Mouse (Mus musculus): ENCODE measurements around the gene Dkk3. TPM values are rescaled to one million over a fixed set of nuclear protein-coding genes. Genes with fewer than 3 reads are reported as not detected.

Dkk3 gene
- polyA plus RNA-seq (2015; fragmentation: Nextera tagmentation; extraction: Ambion mirVana) = 26.1 and 26.7 TPM in 2 replicates

GRCm38 (mm10) chr7:112158942-112159341 lies at the start of gene Dkk3:
TSS of gene Dkk3 (minus strand) at chr7:112159057.
- H3K4me1 ChIP-seq (ENCODE audit: control insufficient read depth, insufficient read depth, low read length) = peaks cover 16% of the 10 kb centered on the region
- peak within 1 kb of the TSS; percentile 55 for H3K4me3 ChIP-seq (ENCODE audit: low read length)
- WGBS = 5% methylated on average over 21 of the region's 21 CpGs
- peak; percentile 51 for ATAC-seq
- H3K36me3 ChIP-seq (ENCODE audit: control insufficient read depth, insufficient read depth, low read length) = no peaks in the 10 kb centered on the region
- no peaks in the 10 kb centered on the region for H3K27me3 ChIP-seq (replicated peaks; ENCODE audit: control insufficient read depth, insufficient read depth, low read length)
- H3K4me2 ChIP-seq (ENCODE audit: low read depth, low read length) = peak within 1 kb of the TSS; percentile 63
- H3K9ac ChIP-seq (ENCODE audit: low read depth, low read length) = peak within 1 kb of the TSS; percentile 70
- H3K9me3 ChIP-seq (ENCODE audit: control insufficient read depth, low read length) = no peaks in the 10 kb centered on the region
- peak within 1 kb of the TSS; percentile 73 for H3K27ac ChIP-seq (ENCODE audit: low read length)

GRCm38 (mm10) chr7:112207717-112208116 lies 48.9 kb upstream of the Dkk3 start:
- H3K27ac ChIP-seq (ENCODE audit: low read length) = no peak overlapping the region
- H3K4me2 ChIP-seq (ENCODE audit: low read depth, low read length) = no peak overlapping the region
- no peaks in the 10 kb centered on the region for H3K9me3 ChIP-seq (ENCODE audit: control insufficient read depth, low read length)
- ATAC-seq = no peak
- H3K4me3 ChIP-seq (ENCODE audit: low read length) = no peak overlapping the region
- 92% methylated on average over 6 of the region's 6 CpGs for WGBS
- no peaks in the 10 kb centered on the region for H3K36me3 ChIP-seq (ENCODE audit: control insufficient read depth, insufficient read depth, low read length)
- peaks cover 28% of the 10 kb centered on the region for H3K4me1 ChIP-seq (ENCODE audit: control insufficient read depth, insufficient read depth, low read length)
- no peak overlapping the region for H3K9ac ChIP-seq (ENCODE audit: low read depth, low read length)
- no peaks in the 10 kb centered on the region for H3K27me3 ChIP-seq (replicated peaks; ENCODE audit: control insufficient read depth, insufficient read depth, low read length)

GRCm38 (mm10) chr7:112205513-112205912 lies 46.7 kb upstream of the Dkk3 start:
- H3K9ac ChIP-seq (ENCODE audit: low read depth, low read length) = no peak overlapping the region
- no peak overlapping the region for H3K4me2 ChIP-seq (ENCODE audit: low read depth, low read length)
- no peak for ATAC-seq
- H3K27ac ChIP-seq (ENCODE audit: low read length) = no peak overlapping the region
- no peaks in the 10 kb centered on the region for H3K9me3 ChIP-seq (ENCODE audit: control insufficient read depth, low read length)
- WGBS = 89% methylated on average over 6 of the region's 6 CpGs
- H3K27me3 ChIP-seq (replicated peaks; ENCODE audit: control insufficient read depth, insufficient read depth, low read length) = no peaks in the 10 kb centered on the region
- H3K36me3 ChIP-seq (ENCODE audit: control insufficient read depth, insufficient read depth, low read length) = no peaks in the 10 kb centered on the region
- no peak overlapping the region for H3K4me3 ChIP-seq (ENCODE audit: low read length)
- H3K4me1 ChIP-seq (ENCODE audit: control insufficient read depth, insufficient read depth, low read length) = peaks cover 25% of the 10 kb centered on the region

- Histone ChIP-seq H3K4me2 (ENCODE audit: low read depth, low read length) (no peak overlapping the region), H3K4me3 (ENCODE audit: low read length) (no peak overlapping the region), H3K9ac (ENCODE audit: low read depth, low read length) (0 out of 2 replicates have a peak overlapping the region, but pooled peaks have one; percentile 10), H3K27ac (ENCODE audit: low read length) (peak overlapping the region; percentile 68), H3K27me3 (replicated peaks; ENCODE audit: control insufficient read depth, insufficient read depth, low read length) (no peaks in the 10 kb centered on the region), H3K9me3 (ENCODE audit: control insufficient read depth, low read length) (no peaks in the 10 kb centered on the region), H3K36me3 (ENCODE audit: control insufficient read depth, insufficient read depth, low read length) (no peaks in the 10 kb centered on the region), H3K4me1 (ENCODE audit: control insufficient read depth, insufficient read depth, low read length) (peaks cover 23% of the 10 kb centered on the region)
- ATAC-seq = no peak
- 35% methylated on average over 6 of the region's 6 CpGs for WGBS
Measured at GRCm38 (mm10) chr7:112204380-112204963, 45.6 kb upstream of the Dkk3 start.

- H3K27ac ChIP-seq (ENCODE audit: low read length) = peak overlapping the region; percentile 68
- ATAC-seq = no peak
- H3K4me2 ChIP-seq (ENCODE audit: low read depth, low read length) = no peak overlapping the region
Measured at GRCm38 (mm10) chr7:112203937-112204336, 45.1 kb upstream of the Dkk3 start.

GRCm38 (mm10) chr7:112202843-112203242 lies 44.0 kb upstream of the Dkk3 start:
- H3K4me3 ChIP-seq (ENCODE audit: low read length) = no peak overlapping the region
- H3K36me3 ChIP-seq (ENCODE audit: control insufficient read depth, insufficient read depth, low read length) = no peaks in the 10 kb centered on the region
- no peak overlapping the region for H3K9ac ChIP-seq (ENCODE audit: low read depth, low read length)
- whole genome bisulfite sequencing = 70% methylated on average over 5 of the region's 5 CpGs
- H3K4me1 ChIP-seq (ENCODE audit: control insufficient read depth, insufficient read depth, low read length) = peaks cover 11% of the 10 kb centered on the region
- no peak for ATAC-seq
- H3K4me2 ChIP-seq (ENCODE audit: low read depth, low read length) = no peak overlapping the region
- no peaks in the 10 kb centered on the region for H3K27me3 ChIP-seq (replicated peaks; ENCODE audit: control insufficient read depth, insufficient read depth, low read length)
- no peaks in the 10 kb centered on the region for H3K9me3 ChIP-seq (ENCODE audit: control insufficient read depth, low read length)
- no peak overlapping the region for H3K27ac ChIP-seq (ENCODE audit: low read length)

More at GRCm38 (mm10) chr7:112203937-112204336, 45.1 kb upstream of the Dkk3 start:
- H3K27me3 ChIP-seq (replicated peaks; ENCODE audit: control insufficient read depth, insufficient read depth, low read length) = no peaks in the 10 kb centered on the region
- no peaks in the 10 kb centered on the region for H3K36me3 ChIP-seq (ENCODE audit: control insufficient read depth, insufficient read depth, low read length)
- 66% methylated on average over 5 of the region's 5 CpGs for WGBS
- no peaks in the 10 kb centered on the region for H3K9me3 ChIP-seq (ENCODE audit: control insufficient read depth, low read length)
- peaks cover 18% of the 10 kb centered on the region for H3K4me1 ChIP-seq (ENCODE audit: control insufficient read depth, insufficient read depth, low read length)
- H3K4me3 ChIP-seq (ENCODE audit: low read length) = no peak overlapping the region
- no peak overlapping the region for H3K9ac ChIP-seq (ENCODE audit: low read depth, low read length)

GRCm38 (mm10) chr7:112202194-112202593 lies 43.3 kb upstream of the Dkk3 start:
- H3K4me1 ChIP-seq (ENCODE audit: control insufficient read depth, insufficient read depth, low read length) = peaks cover 7% of the 10 kb centered on the region
- H3K4me3 ChIP-seq (ENCODE audit: low read length) = no peak overlapping the region
- no peaks in the 10 kb centered on the region for H3K9me3 ChIP-seq (ENCODE audit: control insufficient read depth, low read length)
- no peak overlapping the region for H3K9ac ChIP-seq (ENCODE audit: low read depth, low read length)
- no peaks in the 10 kb centered on the region for H3K27me3 ChIP-seq (replicated peaks; ENCODE audit: control insufficient read depth, insufficient read depth, low read length)
- no peak overlapping the region for H3K4me2 ChIP-seq (ENCODE audit: low read depth, low read length)
- peak; percentile 80 for ATAC-seq
- WGBS = 35% methylated on average over 4 of the region's 4 CpGs
- H3K36me3 ChIP-seq (ENCODE audit: control insufficient read depth, insufficient read depth, low read length) = no peaks in the 10 kb centered on the region
- H3K27ac ChIP-seq (ENCODE audit: low read length) = no peak overlapping the region

GRCm38 (mm10) chr7:112200761-112201160 lies 41.9 kb upstream of the Dkk3 start:
- H3K27me3 ChIP-seq (replicated peaks; ENCODE audit: control insufficient read depth, insufficient read depth, low read length) = no peaks in the 10 kb centered on the region
- WGBS = 51% methylated on average over 4 of the region's 4 CpGs
- ATAC-seq = no peak
- no peak overlapping the region for H3K4me3 ChIP-seq (ENCODE audit: low read length)
- no peak overlapping the region for H3K9ac ChIP-seq (ENCODE audit: low read depth, low read length)
- no peaks in the 10 kb centered on the region for H3K36me3 ChIP-seq (ENCODE audit: control insufficient read depth, insufficient read depth, low read length)
- no peaks in the 10 kb centered on the region for H3K9me3 ChIP-seq (ENCODE audit: control insufficient read depth, low read length)
- H3K4me1 ChIP-seq (ENCODE audit: control insufficient read depth, insufficient read depth, low read length) = peaks cover 7% of the 10 kb centered on the region
- H3K27ac ChIP-seq (ENCODE audit: low read length) = no peak overlapping the region
- no peak overlapping the region for H3K4me2 ChIP-seq (ENCODE audit: low read depth, low read length)

GRCm38 (mm10) chr7:112199343-112199742 lies 40.5 kb upstream of the Dkk3 start:
- peaks cover 3% of the 10 kb centered on the region for H3K4me1 ChIP-seq (ENCODE audit: control insufficient read depth, insufficient read depth, low read length)
- no peaks in the 10 kb centered on the region for H3K36me3 ChIP-seq (ENCODE audit: control insufficient read depth, insufficient read depth, low read length)
- no peak overlapping the region for H3K4me2 ChIP-seq (ENCODE audit: low read depth, low read length)
- no peak for ATAC-seq
- 77% methylated on average over 3 of the region's 3 CpGs for WGBS
- H3K27ac ChIP-seq (ENCODE audit: low read length) = no peak overlapping the region
- no peaks in the 10 kb centered on the region for H3K27me3 ChIP-seq (replicated peaks; ENCODE audit: control insufficient read depth, insufficient read depth, low read length)
- no peak overlapping the region for H3K9ac ChIP-seq (ENCODE audit: low read depth, low read length)
- H3K9me3 ChIP-seq (ENCODE audit: control insufficient read depth, low read length) = no peaks in the 10 kb centered on the region
- H3K4me3 ChIP-seq (ENCODE audit: low read length) = no peak overlapping the region

GRCm38 (mm10) chr7:112197461-112197860 lies 38.6 kb upstream of the Dkk3 start:
- no peak overlapping the region for H3K4me3 ChIP-seq (ENCODE audit: low read length)
- WGBS = 79% methylated on average over 8 of the region's 8 CpGs

More at GRCm38 (mm10) chr7:112197461-112197860, 38.6 kb upstream of the Dkk3 start:
- no peaks in the 10 kb centered on the region for H3K27me3 ChIP-seq (replicated peaks; ENCODE audit: control insufficient read depth, insufficient read depth, low read length)
- H3K9ac ChIP-seq (ENCODE audit: low read depth, low read length) = no peak overlapping the region
- no peaks in the 10 kb centered on the region for H3K36me3 ChIP-seq (ENCODE audit: control insufficient read depth, insufficient read depth, low read length)
- no peaks in the 10 kb centered on the region for H3K9me3 ChIP-seq (ENCODE audit: control insufficient read depth, low read length)
- no peak overlapping the region for H3K27ac ChIP-seq (ENCODE audit: low read length)
- no peak for ATAC-seq
- peaks cover 3% of the 10 kb centered on the region; the same call in 1 of the 2 replicates for H3K4me1 ChIP-seq (ENCODE audit: control insufficient read depth, insufficient read depth, low read length)
- no peak overlapping the region for H3K4me2 ChIP-seq (ENCODE audit: low read depth, low read length)
